Mouse (Mus musculus) limb, embryonic 14.5 days (tissue): ENCODE measurements around the gene Bicra. TPM values are rescaled to one million over a fixed set of nuclear protein-coding genes. Genes with fewer than 3 reads are reported as not detected.

Source experiments
- ATAC-seq: fragments of 200-750 bp; cut with Nextera tagmentation; 2 replicates; pipeline ENCODE4 v1.8.0; 2017; ENCODE audit warnings: low read depth, moderate number of reproducible peaks, moderate TSS enrichment; ENCODE audit not compliant: low FRiP score
- DNase-seq: peaks from one replicate; pipeline ENCODE4 v3.0.0-alpha.2; 2015; ENCODE audit warnings: low spot score
- H3K27ac ChIP-seq: fragments of 300-500 bp; sonication (generic); replicated peaks from 2 replicates; pipeline ENCODE4 v1.5.1; 2014; ENCODE audit warnings: low read depth, mild to moderate bottlenecking, low read length, moderate library complexity, mixed read lengths
- H3K27me3 ChIP-seq: fragments of 300-500 bp; sonication (generic); 2 replicates; pipeline ENCODE4 v1.6.1; 2014; ENCODE audit warnings: low read length, mixed read lengths; ENCODE audit not compliant: control insufficient read depth, insufficient read depth
- H3K36me3 ChIP-seq: fragments of 300-500 bp; sonication (generic); 2 replicates; pipeline ENCODE4 v1.6.1; 2014; ENCODE audit warnings: mild to moderate bottlenecking, low read length, moderate library complexity, mixed read lengths; ENCODE audit not compliant: control insufficient read depth, insufficient read depth
- H3K4me1 ChIP-seq: fragments of 300-500 bp; sonication (generic); 2 replicates; pipeline ENCODE4 v1.6.1; 2014; ENCODE audit warnings: antibody characterized with exemption, low read length, mixed read lengths; ENCODE audit not compliant: control insufficient read depth, insufficient read depth
- H3K4me2 ChIP-seq: fragments of 300-500 bp; sonication (generic); replicated peaks from 2 replicates; pipeline ENCODE4 v1.6.1; 2014; ENCODE audit warnings: low read depth, mild to moderate bottlenecking, low read length, moderate library complexity; ENCODE audit not compliant: severe bottlenecking
- H3K4me3 ChIP-seq: fragments of 300-500 bp; sonication (generic); replicated peaks from 2 replicates; pipeline ENCODE4 v1.5.1; 2014; ENCODE audit warnings: low read length
- H3K9ac ChIP-seq: fragments of 300-500 bp; sonication (generic); 2 replicates; pipeline ENCODE4 v1.6.1; 2014; ENCODE audit warnings: mild to moderate bottlenecking, low read depth, low read length, moderate library complexity; ENCODE audit not compliant: severe bottlenecking
- H3K9me3 ChIP-seq: fragments of 300-500 bp; sonication (generic); 2 replicates; pipeline ENCODE4 v1.6.1; 2016; ENCODE audit warnings: low read length; ENCODE audit not compliant: control insufficient read depth
- POLR2A ChIP-seq: fragments of 200-500 bp; IDR thresholded peaks from 2 replicates; pipeline ENCODE4 v1.8.0; 2012; ENCODE audit warnings: inconsistent platforms, mild to moderate bottlenecking, moderate library complexity, borderline replicate concordance; ENCODE audit not compliant: insufficient read depth, insufficient read length; ENCODE audit errors: extremely low read depth
- WGBS: fragments of 180-500 bp; shearing (Covaris S2); extraction: QIAGEN DNeasy Blood & Tissue Kit; methylation state at CpG from one replicate; pipeline ENCODE4 v1.1.7; 2014; 5-methylcytosine and 5-hydroxymethylcytosine counted together
- polyA plus RNA-seq, 2 experiments: library from polyadenylated mRNA; depleted of rRNA in 1 of 2; stranded (reverse) in 1 of 2; unstranded in 1 of 2; fragments of >200 nt; fragmentation: Nextera tagmentation in 1 of 2; extraction: Ambion mirVana in 1 of 2; gene quantifications; 2 replicates each; pipeline versions ENCODE4 v1.2.1 to v1.2.3; 2012 to 2014

Gene Bicra
- polyA plus RNA-seq, 2 experiments = 8.6 to 20.1 TPM

DNA sequence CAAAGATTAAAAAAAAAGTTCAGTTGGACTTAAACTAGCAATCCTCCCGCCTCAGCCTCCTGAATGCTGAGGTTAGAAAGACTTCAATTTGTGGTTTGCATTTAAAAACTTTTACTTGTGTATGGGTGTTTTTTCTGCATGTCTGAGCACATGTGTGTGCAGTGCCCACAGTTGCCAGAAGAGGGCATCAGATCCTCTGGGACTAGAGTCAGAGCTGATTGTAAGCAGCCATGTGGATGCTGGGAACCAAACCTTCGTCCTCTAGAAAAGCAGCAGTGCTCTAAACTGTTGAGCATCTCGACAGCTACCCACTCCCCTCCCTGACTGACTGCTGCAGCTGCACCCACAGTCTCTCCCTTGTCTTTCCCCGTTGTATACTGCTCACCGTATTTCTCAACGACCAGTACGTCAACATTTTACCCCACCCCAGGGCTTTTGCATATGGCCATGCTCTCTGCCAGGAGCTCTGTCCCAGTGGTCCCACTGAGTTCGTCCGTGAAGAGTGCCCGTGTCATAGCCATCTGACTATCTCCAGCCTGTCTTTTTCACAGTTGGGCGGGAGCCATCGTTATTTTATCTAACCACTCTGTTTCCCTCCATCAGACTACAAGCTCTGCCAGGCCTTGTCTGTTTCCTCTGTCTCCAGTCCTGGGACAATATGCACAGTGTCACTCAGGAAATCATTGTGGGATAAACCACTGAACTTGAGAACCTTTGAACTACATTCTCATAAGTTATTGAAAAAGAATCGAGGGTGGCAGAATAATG is 94.2 kb downstream of the Bicra start:
- ATAC-seq (no peak), DNase-seq (no peak)
- peaks cover 8% of the 10 kb centered on the region for H3K4me1 ChIP-seq
- H3K9me3 ChIP-seq = no peaks in the 10 kb centered on the region; the same call in 1 of the 2 replicates
- H3K27ac ChIP-seq = no peak overlapping the region
- no peak overlapping the region for H3K9ac ChIP-seq
- H3K36me3 ChIP-seq = peaks cover 69% of the 10 kb centered on the region
- no peaks in the 10 kb centered on the region for H3K27me3 ChIP-seq
- H3K4me3 ChIP-seq = no peak overlapping the region
- H3K4me2 ChIP-seq = no peak overlapping the region
- WGBS = 88% methylated on average over 13 of the region's 13 CpGs
- TF ChIP-seq POLR2A = no peak

DNA sequence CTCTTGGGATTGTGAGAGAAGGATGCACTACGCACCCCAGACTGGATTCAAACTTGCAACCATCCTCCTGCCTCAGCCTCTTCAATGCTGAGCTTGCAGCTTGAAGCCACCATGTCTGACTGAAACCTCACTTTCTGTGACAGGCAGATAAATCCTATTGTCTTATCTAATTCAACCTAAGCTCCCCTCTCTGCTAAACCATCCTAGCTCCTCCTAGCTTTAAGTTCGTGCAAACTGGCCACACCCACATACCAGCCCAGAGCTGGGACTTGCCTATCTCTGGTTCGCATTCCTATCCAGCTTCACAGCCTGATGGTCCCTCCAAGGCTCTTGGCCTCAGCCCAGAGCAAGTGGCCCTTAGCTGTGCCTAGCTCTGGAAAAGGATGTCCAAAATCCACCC is 95.3 kb downstream of the Bicra start:
- Histone ChIP-seq H3K27me3 (no peaks in the 10 kb centered on the region), H3K9ac (no peak overlapping the region), H3K36me3 (peaks cover 61% of the 10 kb centered on the region), H3K9me3 (no peaks in the 10 kb centered on the region; the same call in 1 of the 2 replicates), H3K4me3 (no peak overlapping the region), H3K4me2 (no peak overlapping the region), H3K27ac (no peak overlapping the region), H3K4me1 (peaks cover 13% of the 10 kb centered on the region)
- no peak for TF ChIP-seq POLR2A
- DNase-seq (no peak), ATAC-seq (no peak)
- WGBS = 64% methylated on average over 3 of the region's 3 CpGs

DNA sequence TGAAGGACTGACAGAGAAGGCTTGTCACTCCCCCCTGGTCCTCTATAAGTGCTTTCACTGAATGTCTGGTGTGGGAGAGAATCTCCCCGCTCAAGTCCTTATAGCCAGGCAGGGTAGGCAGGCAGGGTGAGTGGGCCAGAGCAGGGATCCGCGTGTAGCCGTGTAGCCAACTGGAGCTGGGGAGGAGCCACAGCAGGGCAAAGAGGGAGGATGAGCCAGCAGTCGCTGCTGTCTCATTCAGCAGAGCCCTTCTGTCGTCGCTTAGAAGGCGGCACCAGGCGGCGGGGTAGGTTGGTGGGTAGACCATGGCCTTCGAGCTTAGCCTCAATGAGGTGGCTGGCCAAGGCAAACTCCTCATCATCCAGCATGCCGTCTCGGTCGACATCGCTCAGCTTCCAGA is 97.7 kb downstream of the Bicra start:
- WGBS = 79% methylated on average over 15 of the region's 15 CpGs
- H3K4me3 ChIP-seq = no peak overlapping the region
- H3K9ac ChIP-seq = no peak overlapping the region
- H3K4me1 ChIP-seq = peaks cover 10% of the 10 kb centered on the region
- no peaks in the 10 kb centered on the region; the same call in 1 of the 2 replicates for H3K9me3 ChIP-seq
- peaks cover 43% of the 10 kb centered on the region for H3K36me3 ChIP-seq
- no peak overlapping the region for H3K27ac ChIP-seq
- DNase-seq (no peak), ATAC-seq (no peak)
- TF ChIP-seq POLR2A = no peak
- no peaks in the 10 kb centered on the region for H3K27me3 ChIP-seq
- no peak overlapping the region for H3K4me2 ChIP-seq

DNA sequence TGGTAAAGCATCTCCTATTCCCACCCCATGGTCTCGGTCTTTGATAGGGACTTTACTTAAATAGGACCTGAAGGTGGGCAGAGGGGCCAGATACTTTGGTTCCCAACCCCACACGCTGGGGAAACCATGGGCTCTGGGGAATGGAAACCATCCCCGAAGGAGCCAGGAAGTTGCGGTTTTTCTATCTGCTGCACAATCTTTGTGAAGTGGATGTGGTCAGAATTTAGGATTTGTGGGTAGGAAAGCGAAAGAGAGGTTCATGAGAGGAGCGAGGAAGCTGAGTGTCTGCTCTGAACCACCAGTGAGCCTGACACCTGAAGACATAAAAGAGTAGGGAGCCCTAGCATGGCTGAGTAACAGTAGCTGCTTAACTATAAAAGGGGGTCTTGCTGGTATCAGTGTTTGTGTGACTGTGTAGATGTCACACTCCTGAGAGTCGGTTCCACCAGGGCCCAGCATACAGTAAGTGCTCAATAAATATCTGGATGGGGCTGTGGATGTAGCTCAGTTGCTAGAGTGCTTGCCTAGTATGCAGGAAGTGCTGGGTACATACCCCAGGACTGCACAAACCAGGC is 98.4 kb downstream of the Bicra start:
- Histone ChIP-seq H3K4me3 (no peak overlapping the region), H3K27me3 (no peaks in the 10 kb centered on the region), H3K4me2 (no peak overlapping the region), H3K27ac (no peak overlapping the region), H3K9me3 (no peaks in the 10 kb centered on the region; the same call in 1 of the 2 replicates), H3K36me3 (peaks cover 37% of the 10 kb centered on the region), H3K4me1 (peaks cover 16% of the 10 kb centered on the region), H3K9ac (peak overlapping the region; percentile 36; the same call in 1 of the 2 replicates)
- ATAC-seq (no peak), DNase-seq (no peak)
- no peak for TF ChIP-seq POLR2A
- 87% methylated on average over 7 of the region's 7 CpGs for WGBS

DNA sequence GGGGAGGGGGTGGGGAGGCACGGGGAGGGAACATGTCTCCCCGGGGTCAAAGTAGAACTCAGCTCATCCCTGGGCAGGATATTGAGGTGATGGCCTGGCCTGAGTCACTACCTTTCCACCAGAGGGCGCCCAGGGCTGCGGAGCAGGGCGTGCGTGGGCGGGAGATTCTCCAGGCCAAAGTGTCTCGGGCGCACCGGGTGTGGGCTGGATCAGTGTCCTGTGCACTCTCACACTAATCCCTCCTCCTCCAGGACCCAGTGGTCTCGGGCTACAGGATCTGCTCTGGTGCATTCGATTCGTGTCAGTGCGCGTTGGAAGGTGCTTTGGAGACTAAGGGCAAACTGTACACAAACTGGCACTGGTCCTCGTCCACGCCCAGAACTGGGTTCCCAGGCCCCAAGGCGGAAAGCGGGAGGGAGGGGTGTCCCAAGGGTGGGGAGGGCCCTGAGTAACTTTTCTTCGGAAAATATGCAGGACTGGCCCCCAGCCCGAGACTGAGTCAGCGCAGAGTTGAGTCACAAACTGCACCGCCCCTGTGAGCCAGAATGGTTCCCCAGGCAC is 99.3 kb downstream of the Bicra start:
- peaks cover 42% of the 10 kb centered on the region for H3K36me3 ChIP-seq
- DNase-seq = peak; percentile 82
- peak overlapping the region; percentile 48; the same call in 1 of the 2 replicates for H3K27ac ChIP-seq
- no peak for TF ChIP-seq POLR2A
- 2% methylated on average over 23 of the region's 23 CpGs for WGBS
- peak overlapping the region; percentile 23 for H3K4me3 ChIP-seq
- H3K4me1 ChIP-seq = peaks cover 16% of the 10 kb centered on the region
- peak; percentile 25 for ATAC-seq
- H3K4me2 ChIP-seq = peak overlapping the region; percentile 53
- no peaks in the 10 kb centered on the region; the same call in 1 of the 2 replicates for H3K9me3 ChIP-seq
- H3K27me3 ChIP-seq = no peaks in the 10 kb centered on the region
- H3K9ac ChIP-seq = peak overlapping the region; percentile 36
